10 mouse cellular contexts compared by ENCODE assay signal in genomic region chr2:140667261-140668047, GRCm38 (mm10). TPM values are rescaled to one million over a fixed set of nuclear protein-coding genes. Genes with fewer than 3 reads are reported as not detected.
DNase-seq lines count a peak whose midpoint lies in the region; ATAC-seq and TF ChIP-seq lines count a peak whose summit lies in the region.
"Had no signal": no experiment of that assay in that cellular context is flagged by ENCODE, and none has a peak within 500 bp of the region (broad histone marks: within the 10 kb centered on the region; RNA-seq: fewer than 3 reads in every experiment).

No protein-coding gene starts in this region.

- 71% methylated on average over 13 of the region's 13 CpGs for WGBS in kidney, postnatal 0 days
- 31% methylated on average over 13 of the region's 13 CpGs for WGBS in hindbrain, embryonic 15.5 days
- WGBS in midbrain, embryonic 16.5 days: 12% methylated on average over 13 of the region's 13 CpGs

- H3K27ac ChIP-seq in kidney, postnatal 0 days: no peak overlapping the region
- H3K27ac ChIP-seq in embryonic fibroblast, embryonic 13.5 days (ENCODE audit: insufficient read depth, low read length): no peak overlapping the region
- no peak overlapping the region for H3K27ac ChIP-seq in hindbrain, embryonic 15.5 days (replicated peaks)
- peak overlapping the region; percentile 50; the same call in 1 of the 2 replicates for H3K27ac ChIP-seq in midbrain, embryonic 16.5 days (ENCODE audit: low read length)

- peak overlapping the region; percentile 29 for H3K4me2 ChIP-seq in kidney, postnatal 0 days (ENCODE audit: low read length)
- H3K4me2 ChIP-seq in hindbrain, embryonic 15.5 days: peak overlapping the region; percentile 65
- H3K4me2 ChIP-seq in midbrain, embryonic 16.5 days (ENCODE audit: low read length): peak overlapping the region; percentile 66

- no peak for DNase-seq in kidney, postnatal 0 days (ENCODE audit: low spot score)
- no peak for DNase-seq in kidney, postnatal 10 days
- DNase-seq in left cerebral cortex, adult 9 months (ENCODE audit: low spot score in 2 of 2): no peak
- no peak for DNase-seq in adrenal gland, adult 18-20 months (ENCODE audit: low spot score in 2 of 2)
- no peak for DNase-seq in kidney, adult 8-10 months

- no peaks in the 10 kb centered on the region for H3K36me3 ChIP-seq in kidney, postnatal 0 days (ENCODE audit: insufficient read depth, low read length)
- H3K36me3 ChIP-seq in hindbrain, embryonic 15.5 days: 0 out of 2 replicates have a peak, but pooled peaks cover 6% of the 10 kb centered on the region
- H3K36me3 ChIP-seq in midbrain, embryonic 16.5 days (ENCODE audit: control insufficient read depth, insufficient read depth, low read length): no peaks in the 10 kb centered on the region
- H3K36me3 ChIP-seq: G1E had no signal

- no peaks in the 10 kb centered on the region for H3K27me3 ChIP-seq in kidney, postnatal 0 days (ENCODE audit: insufficient read depth, low read length)
- H3K27me3 ChIP-seq in hindbrain, embryonic 15.5 days: no peaks in the 10 kb centered on the region
- no peaks in the 10 kb centered on the region for H3K27me3 ChIP-seq in midbrain, embryonic 16.5 days (ENCODE audit: control insufficient read depth, insufficient read depth, low read depth, low read length)

- H3K9me3 ChIP-seq in kidney, postnatal 0 days (replicated peaks; ENCODE audit: low read length): no peaks in the 10 kb centered on the region
- H3K9me3 ChIP-seq in hindbrain, embryonic 15.5 days: no peaks in the 10 kb centered on the region
- no peaks in the 10 kb centered on the region for H3K9me3 ChIP-seq in midbrain, embryonic 16.5 days (replicated peaks; ENCODE audit: control insufficient read depth, low read length, poor library complexity, severe bottlenecking)

- 0 out of 2 replicates have a peak overlapping the region, but pooled peaks have one; percentile 5 for H3K4me3 ChIP-seq in kidney, postnatal 0 days (replicated peaks; ENCODE audit: low read depth, low read length)
- peak overlapping the region; percentile 9; the same call in 1 of the 2 replicates for H3K4me3 ChIP-seq in embryonic fibroblast, embryonic 13.5 days (ENCODE audit: insufficient read depth, low read length)
- H3K4me3 ChIP-seq in hindbrain, embryonic 15.5 days: peak overlapping the region; percentile 36
- peak overlapping the region; percentile 47 for H3K4me3 ChIP-seq in midbrain, embryonic 16.5 days (ENCODE audit: low read depth, low read length)
- H3K4me3 ChIP-seq: erythroblast, embryonic 14.5 days had no signal

- TF ChIP-seq POLR2A in embryonic fibroblast, embryonic 13.5 days (IDR thresholded peaks at IDR 0.05; ENCODE audit: low read depth, low read length): no peak

- peaks cover 3% of the 10 kb centered on the region; the same call in 1 of the 2 replicates for H3K4me1 ChIP-seq in kidney, postnatal 0 days (replicated peaks; ENCODE audit: insufficient read depth, low read length)
- H3K4me1 ChIP-seq in embryonic fibroblast, embryonic 13.5 days (ENCODE audit: control insufficient read depth, insufficient read depth, low read length): no peaks in the 10 kb centered on the region; the same call in 1 of the 2 replicates
- peaks cover 16% of the 10 kb centered on the region for H3K4me1 ChIP-seq in hindbrain, embryonic 15.5 days (replicated peaks)
- H3K4me1 ChIP-seq in midbrain, embryonic 16.5 days (ENCODE audit: control insufficient read depth, insufficient read depth, low read length): peaks cover 34% of the 10 kb centered on the region

- no peak overlapping the region for H3K9ac ChIP-seq in kidney, postnatal 0 days (ENCODE audit: low read depth, low read length)
- peak overlapping the region; percentile 51 for H3K9ac ChIP-seq in hindbrain, embryonic 15.5 days
- H3K9ac ChIP-seq in midbrain, embryonic 16.5 days (ENCODE audit: low read depth, low read length): peak overlapping the region; percentile 55

- TF ChIP-seq CTCF in kidney, postnatal 0 days (IDR thresholded peaks at IDR 0.05; ENCODE audit: low read depth): no peak
- TF ChIP-seq CTCF in embryonic fibroblast, embryonic 13.5 days (IDR thresholded peaks at IDR 0.05; ENCODE audit: borderline replicate concordance, insufficient read depth, low read length): no peak

- ATAC-seq in kidney, postnatal 0 days (replicated peaks; ENCODE audit: low FRiP score, low read depth): no peak
- no peak for ATAC-seq in hindbrain, embryonic 15.5 days (ENCODE audit: low FRiP score, low read depth)
- ATAC-seq in midbrain, embryonic 16.5 days: no peak

RNA-seq across cellular contexts. Expression of gene Flrt3, which starts 3.8 kb away (rescaled TPM):
- polyA plus RNA-seq in kidney, postnatal 0 days (2015; fragmentation: Nextera tagmentation; extraction: Ambion mirVana): 17.3 and 18.2 TPM in 2 replicates
- 11.9 and 20.5 TPM in 2 replicates for polyA plus RNA-seq in embryonic fibroblast, embryonic 13.5 days (2011; ENCODE audit: insufficient read length, low read depth, missing spikeins)
- 33.6 and 39.0 TPM in 2 replicates for polyA plus RNA-seq in hindbrain, embryonic 15.5 days (2015; fragmentation: Nextera tagmentation; extraction: Ambion mirVana)
- 37.8 and 46.7 TPM in 2 replicates for polyA plus RNA-seq in midbrain, embryonic 16.5 days (2015; fragmentation: Nextera tagmentation; extraction: Ambion mirVana)
- 1 to 10 TPM; 5.2 to 8.7 TPM for total RNA-seq in adrenal gland, adult 18-20 months (2021)
- polyA plus RNA-seq: G1E had no signal
